Mouse (Mus musculus) liver, adult 2 months (tissue): Measurements from ENCODE around the gene Fam241a.

Experiments
- CTCF ChIP-seq: fragments of 200-500 bp; IDR thresholded peaks from 2 replicates; pipeline ENCODE4 v1.5.1; 2011; ENCODE audit warnings: low read depth, low read length, control low read depth
- POLR2A ChIP-seq: fragments of 200-500 bp; IDR thresholded peaks from 2 replicates; pipeline ENCODE4 v1.6.1; 2011; ENCODE audit warnings: low read length, control low read depth; ENCODE audit not compliant: insufficient read depth; ENCODE audit errors: extremely low read depth

- TF ChIP-seq CTCF (no peak), POLR2A (no peak)
Observed at GRCm38 (mm10) chr3:127830183-127830582, 65.9 kb downstream of the Fam241a start.
